Mouse (Mus musculus): ENCODE data around the gene Mast3. TPM values are rescaled to one million over a fixed set of nuclear protein-coding genes. Genes with fewer than 3 reads are reported as not detected.

Mast3 gene
- polyA plus RNA-seq, 1 experiment from 2014 or later = 13.5 TPM

GRCm38 (mm10) chr8:70772890-70773289 lies 32.0 kb downstream of the Mast3 start:
- 0 out of 2 replicates have a peak overlapping the region, but pooled peaks have one; percentile 46 for H3K9ac ChIP-seq (ENCODE audit: low read depth, low read length)
- no peaks in the 10 kb centered on the region for H3K27me3 ChIP-seq (replicated peaks; ENCODE audit: control insufficient read depth, insufficient read depth, low read length)
- H3K4me2 ChIP-seq (ENCODE audit: low read depth, low read length) = peak overlapping the region; percentile 30; the same call in 1 of the 2 replicates
- H3K9me3 ChIP-seq (ENCODE audit: control insufficient read depth, low read length) = no peaks in the 10 kb centered on the region
- 82% methylated on average over 9 of the region's 9 CpGs for WGBS
- ATAC-seq (ENCODE audit: low read depth) (no peak), DNase-seq (ENCODE audit: low spot score) (no peak)
- peak overlapping the region; percentile 67 for H3K27ac ChIP-seq (replicated peaks; ENCODE audit: low read depth, low read length)
- H3K36me3 ChIP-seq (ENCODE audit: control insufficient read depth, insufficient read depth, low read length) = peaks cover 63% of the 10 kb centered on the region
- H3K4me1 ChIP-seq (ENCODE audit: control insufficient read depth, insufficient read depth, low read length) = peaks cover 34% of the 10 kb centered on the region
- no peak overlapping the region for H3K4me3 ChIP-seq (ENCODE audit: low read depth, low read length)

- H3K4me1 ChIP-seq (ENCODE audit: control insufficient read depth, insufficient read depth, low read length) = peaks cover 30% of the 10 kb centered on the region
- H3K27me3 ChIP-seq (replicated peaks; ENCODE audit: control insufficient read depth, insufficient read depth, low read length) = no peaks in the 10 kb centered on the region
- H3K9ac ChIP-seq (ENCODE audit: low read depth, low read length) = no peak overlapping the region
- no peak for ATAC-seq (ENCODE audit: low read depth)
- no peaks in the 10 kb centered on the region for H3K9me3 ChIP-seq (ENCODE audit: control insufficient read depth, low read length)
- H3K4me2 ChIP-seq (ENCODE audit: low read depth, low read length) = no peak overlapping the region
- H3K4me3 ChIP-seq (ENCODE audit: low read depth, low read length) = no peak overlapping the region
- H3K36me3 ChIP-seq (ENCODE audit: control insufficient read depth, insufficient read depth, low read length) = peaks cover 68% of the 10 kb centered on the region
- no peak for DNase-seq (ENCODE audit: low spot score)
- 88% methylated on average over 12 of the region's 13 CpGs for WGBS
- H3K27ac ChIP-seq (replicated peaks; ENCODE audit: low read depth, low read length) = no peak overlapping the region
Measured at GRCm38 (mm10) chr8:70772075-70772474, 32.8 kb downstream of the Mast3 start.

- no peak for DNase-seq (ENCODE audit: low spot score)
- WGBS = 86% methylated on average over 5 of the region's 7 CpGs
- no peak for ATAC-seq (ENCODE audit: low read depth)
- peaks cover 30% of the 10 kb centered on the region for H3K4me1 ChIP-seq (ENCODE audit: control insufficient read depth, insufficient read depth, low read length)
- H3K27ac ChIP-seq (replicated peaks; ENCODE audit: low read depth, low read length) = no peak overlapping the region
- H3K4me3 ChIP-seq (ENCODE audit: low read depth, low read length) = no peak overlapping the region
- no peak overlapping the region for H3K4me2 ChIP-seq (ENCODE audit: low read depth, low read length)
- H3K9me3 ChIP-seq (ENCODE audit: control insufficient read depth, low read length) = no peaks in the 10 kb centered on the region
- H3K27me3 ChIP-seq (replicated peaks; ENCODE audit: control insufficient read depth, insufficient read depth, low read length) = no peaks in the 10 kb centered on the region
- H3K9ac ChIP-seq (ENCODE audit: low read depth, low read length) = no peak overlapping the region
- H3K36me3 ChIP-seq (ENCODE audit: control insufficient read depth, insufficient read depth, low read length) = peaks cover 68% of the 10 kb centered on the region
Measured at GRCm38 (mm10) chr8:70771217-70771616, 33.6 kb downstream of the Mast3 start.

- peaks cover 68% of the 10 kb centered on the region for H3K36me3 ChIP-seq (ENCODE audit: control insufficient read depth, insufficient read depth, low read length)
- H3K4me2 ChIP-seq (ENCODE audit: low read depth, low read length) = no peak overlapping the region
- H3K4me3 ChIP-seq (ENCODE audit: low read depth, low read length) = no peak overlapping the region
- H3K27ac ChIP-seq (replicated peaks; ENCODE audit: low read depth, low read length) = no peak overlapping the region
- DNase-seq (ENCODE audit: low spot score) (no peak), ATAC-seq (ENCODE audit: low read depth) (no peak)
- WGBS = 94% methylated on average over 13 of the region's 13 CpGs
- H3K4me1 ChIP-seq (ENCODE audit: control insufficient read depth, insufficient read depth, low read length) = peaks cover 34% of the 10 kb centered on the region
- no peaks in the 10 kb centered on the region for H3K9me3 ChIP-seq (ENCODE audit: control insufficient read depth, low read length)
- no peak overlapping the region for H3K9ac ChIP-seq (ENCODE audit: low read depth, low read length)
- H3K27me3 ChIP-seq (replicated peaks; ENCODE audit: control insufficient read depth, insufficient read depth, low read length) = no peaks in the 10 kb centered on the region
Measured at GRCm38 (mm10) chr8:70770748-70771147, 34.1 kb downstream of the Mast3 start.

- H3K9ac ChIP-seq (ENCODE audit: low read depth, low read length) = 0 out of 2 replicates have a peak overlapping the region, but pooled peaks have one; percentile 28
- peaks cover 26% of the 10 kb centered on the region for H3K4me1 ChIP-seq (ENCODE audit: control insufficient read depth, insufficient read depth, low read length)
- no peak for DNase-seq (ENCODE audit: low spot score)
- peaks cover 67% of the 10 kb centered on the region for H3K36me3 ChIP-seq (ENCODE audit: control insufficient read depth, insufficient read depth, low read length)
- H3K27ac ChIP-seq (replicated peaks; ENCODE audit: low read depth, low read length) = no peak overlapping the region
- no peak for ATAC-seq (ENCODE audit: low read depth)
- H3K27me3 ChIP-seq (replicated peaks; ENCODE audit: control insufficient read depth, insufficient read depth, low read length) = no peaks in the 10 kb centered on the region
- H3K9me3 ChIP-seq (ENCODE audit: control insufficient read depth, low read length) = no peaks in the 10 kb centered on the region
- no peak overlapping the region for H3K4me3 ChIP-seq (ENCODE audit: low read depth, low read length)
- 75% methylated on average over 12 of the region's 12 CpGs for WGBS
- H3K4me2 ChIP-seq (ENCODE audit: low read depth, low read length) = no peak overlapping the region
Measured at GRCm38 (mm10) chr8:70769858-70770257, 35.0 kb downstream of the Mast3 start.

GRCm38 (mm10) chr8:70769359-70769758 lies 35.5 kb downstream of the Mast3 start:
- Histone ChIP-seq H3K4me1 (ENCODE audit: control insufficient read depth, insufficient read depth, low read length) (peaks cover 21% of the 10 kb centered on the region), H3K9me3 (ENCODE audit: control insufficient read depth, low read length) (no peaks in the 10 kb centered on the region), H3K27ac (replicated peaks; ENCODE audit: low read depth, low read length) (no peak overlapping the region), H3K27me3 (replicated peaks; ENCODE audit: control insufficient read depth, insufficient read depth, low read length) (no peaks in the 10 kb centered on the region), H3K4me2 (ENCODE audit: low read depth, low read length) (no peak overlapping the region), H3K9ac (ENCODE audit: low read depth, low read length) (0 out of 2 replicates have a peak overlapping the region, but pooled peaks have one; percentile 28), H3K36me3 (ENCODE audit: control insufficient read depth, insufficient read depth, low read length) (peaks cover 62% of the 10 kb centered on the region), H3K4me3 (ENCODE audit: low read depth, low read length) (no peak overlapping the region)
- ATAC-seq (ENCODE audit: low read depth) (peak; percentile 75), DNase-seq (ENCODE audit: low spot score) (peak; percentile 95)
- WGBS = 7% methylated on average over 26 of the region's 26 CpGs

GRCm38 (mm10) chr8:70768956-70769355 lies 35.9 kb downstream of the Mast3 start:
- Histone ChIP-seq H3K9me3 (ENCODE audit: control insufficient read depth, low read length) (no peaks in the 10 kb centered on the region), H3K27ac (replicated peaks; ENCODE audit: low read depth, low read length) (no peak overlapping the region), H3K4me2 (ENCODE audit: low read depth, low read length) (no peak overlapping the region), H3K9ac (ENCODE audit: low read depth, low read length) (no peak overlapping the region), H3K36me3 (ENCODE audit: control insufficient read depth, insufficient read depth, low read length) (peaks cover 60% of the 10 kb centered on the region), H3K4me1 (ENCODE audit: control insufficient read depth, insufficient read depth, low read length) (peaks cover 17% of the 10 kb centered on the region), H3K27me3 (replicated peaks; ENCODE audit: control insufficient read depth, insufficient read depth, low read length) (no peaks in the 10 kb centered on the region), H3K4me3 (ENCODE audit: low read depth, low read length) (no peak overlapping the region)
- DNase-seq (ENCODE audit: low spot score) (no peak), ATAC-seq (ENCODE audit: low read depth) (no peak)
- 83% methylated on average over 16 of the region's 16 CpGs for WGBS

GRCm38 (mm10) chr8:70768231-70768776 lies 36.5 kb downstream of the Mast3 start:
- ATAC-seq (ENCODE audit: low read depth) (no peak), DNase-seq (ENCODE audit: low spot score) (no peak)
- Histone ChIP-seq H3K9me3 (ENCODE audit: control insufficient read depth, low read length) (no peaks in the 10 kb centered on the region), H3K4me3 (ENCODE audit: low read depth, low read length) (no peak overlapping the region), H3K27ac (replicated peaks; ENCODE audit: low read depth, low read length) (no peak overlapping the region), H3K9ac (ENCODE audit: low read depth, low read length) (no peak overlapping the region), H3K4me1 (ENCODE audit: control insufficient read depth, insufficient read depth, low read length) (peaks cover 12% of the 10 kb centered on the region), H3K36me3 (ENCODE audit: control insufficient read depth, insufficient read depth, low read length) (peaks cover 63% of the 10 kb centered on the region), H3K27me3 (replicated peaks; ENCODE audit: control insufficient read depth, insufficient read depth, low read length) (no peaks in the 10 kb centered on the region), H3K4me2 (ENCODE audit: low read depth, low read length) (no peak overlapping the region)
- WGBS = 92% methylated on average over 28 of the region's 32 CpGs

- peaks cover 5% of the 10 kb centered on the region; the same call in 1 of the 2 replicates for H3K4me1 ChIP-seq (ENCODE audit: control insufficient read depth, insufficient read depth, low read length)
- peaks cover 62% of the 10 kb centered on the region for H3K36me3 ChIP-seq (ENCODE audit: control insufficient read depth, insufficient read depth, low read length)
- H3K27ac ChIP-seq (replicated peaks; ENCODE audit: low read depth, low read length) = no peak overlapping the region
- ATAC-seq (ENCODE audit: low read depth) = no peak
- no peak overlapping the region for H3K4me3 ChIP-seq (ENCODE audit: low read depth, low read length)
- WGBS = 83% methylated on average over 6 of the region's 6 CpGs
- H3K4me2 ChIP-seq (ENCODE audit: low read depth, low read length) = no peak overlapping the region
- no peaks in the 10 kb centered on the region for H3K9me3 ChIP-seq (ENCODE audit: control insufficient read depth, low read length)
- no peak for DNase-seq (ENCODE audit: low spot score)
- H3K9ac ChIP-seq (ENCODE audit: low read depth, low read length) = no peak overlapping the region
- no peaks in the 10 kb centered on the region for H3K27me3 ChIP-seq (replicated peaks; ENCODE audit: control insufficient read depth, insufficient read depth, low read length)
Measured at GRCm38 (mm10) chr8:70767503-70767902, 37.4 kb downstream of the Mast3 start.

All from embryonic facial prominence, embryonic 14.5 days (tissue).